Mouse (Mus musculus) CH12.LX (cell line): ENCODE data around the gene Slc37a3.

Experiments used
- CTCF ChIP-seq, 2 experiments: IDR thresholded peaks in 1 of 2; conservative IDR thresholded peaks in 1 of 2; 2 replicates each; pipeline ENCODE4 v1.5.1; 2011 to 2012; ENCODE audit warnings: low read depth in 2 of 2, low read length in 2 of 2, improper control_type of control experiment in 1 of 2, inconsistent platforms in 1 of 2, mild to moderate bottlenecking in 1 of 2, moderate library complexity in 1 of 2
- MXI1 ChIP-seq: IDR thresholded peaks from 2 replicates; pipeline ENCODE4 v1.6.1; 2011; ENCODE audit warnings: mild to moderate bottlenecking, low read depth, low read length, improper control_type of control experiment
- MYC ChIP-seq: IDR thresholded peaks from 2 replicates; pipeline ENCODE4 v1.6.1; 2011; ENCODE audit warnings: low read depth, mild to moderate bottlenecking, improper control_type of control experiment, low read length
- PAX5 ChIP-seq: IDR thresholded peaks from 2 replicates; pipeline ENCODE4 v1.6.1; 2012; ENCODE audit warnings: low read length, inconsistent platforms, mixed read lengths
- ZNF384 ChIP-seq: IDR thresholded peaks from 2 replicates; pipeline ENCODE4 v1.6.1; 2012; ENCODE audit warnings: low read depth, low read length, improper control_type of control experiment, inconsistent platforms

- peak; percentile 44 to 60 for TF ChIP-seq CTCF (conservative IDR thresholded peaks at IDR 0.05 in 1 of 2, IDR thresholded peaks at IDR 0.05 in 1 of 2; ENCODE audit: low read depth in 2 of 2, low read length in 2 of 2)
- no peak for TF ChIP-seq ZNF384
- no peak for TF ChIP-seq PAX5
- no peak for TF ChIP-seq MXI1
- TF ChIP-seq MYC: no peak
Measured at GRCm38 (mm10) chr6:39400343-39400742, 22.9 kb upstream of the Slc37a3 start.
